Comparison of ENCODE assay signal across 11 mouse cellular contexts in the genomic region with DNA sequence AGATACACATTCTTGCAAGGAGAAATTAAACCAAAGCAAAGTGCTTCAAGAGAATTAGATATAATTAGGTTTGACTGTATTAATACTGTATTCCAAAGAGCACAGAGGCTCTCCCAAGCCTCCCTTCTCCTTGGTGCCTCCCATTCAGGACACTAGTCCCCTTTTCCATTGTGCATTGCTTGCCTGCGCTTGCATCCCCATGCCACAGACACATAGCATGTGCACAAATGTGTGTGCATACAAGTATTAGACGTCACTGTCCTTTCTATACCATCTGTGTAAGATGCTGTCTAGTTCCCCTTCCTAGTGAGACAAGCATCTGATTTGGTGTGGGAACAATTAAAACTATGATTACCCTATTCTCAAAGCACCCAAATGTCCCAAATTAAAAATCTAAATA. TPM values are rescaled to one million over a fixed set of nuclear protein-coding genes. Genes with fewer than 3 reads are reported as not detected.
DNase-seq lines count a peak whose midpoint lies in the region; ATAC-seq and TF ChIP-seq lines count a peak whose summit lies in the region.
"Had no signal": no experiment of that assay in that cellular context is flagged by ENCODE, and none has a peak within 500 bp of the region (broad histone marks: within the 10 kb centered on the region; RNA-seq: fewer than 3 reads in every experiment).

No protein-coding gene starts in this region.

- TF ChIP-seq CTCF in lung, embryonic 14.5 days (IDR thresholded peaks at IDR 0.05; ENCODE audit: low read depth) = no peak

- H3K27me3 ChIP-seq in lung, embryonic 14.5 days (ENCODE audit: insufficient read depth, low read length) = no peaks in the 10 kb centered on the region
- H3K27me3 ChIP-seq in forebrain, embryonic 14.5 days (replicated peaks; ENCODE audit: control insufficient read depth, insufficient read depth, low read length) = no peaks in the 10 kb centered on the region
- H3K27me3 ChIP-seq in liver, embryonic 15.5 days = no peaks in the 10 kb centered on the region
- H3K27me3 ChIP-seq in stomach, embryonic 16.5 days (ENCODE audit: control insufficient read depth, insufficient read depth, low read length) = no peaks in the 10 kb centered on the region
- H3K27me3 ChIP-seq: embryonic facial prominence, embryonic 15.5 days had no signal

- 67% methylated on average over 2 of the region's 2 CpGs for WGBS in lung, embryonic 14.5 days
- 30% methylated on average over 2 of the region's 2 CpGs for WGBS in forebrain, embryonic 14.5 days
- 49% methylated on average over 2 of the region's 2 CpGs for WGBS in liver, embryonic 15.5 days (ENCODE audit: insufficient replicate concordance)
- WGBS in stomach, embryonic 16.5 days = 72% methylated on average over 2 of the region's 2 CpGs

- no peaks in the 10 kb centered on the region for H3K9me3 ChIP-seq in lung, embryonic 14.5 days (ENCODE audit: low read depth, low read length)
- H3K9me3 ChIP-seq in forebrain, embryonic 14.5 days (replicated peaks; ENCODE audit: control insufficient read depth, low read length) = no peaks in the 10 kb centered on the region
- no peaks in the 10 kb centered on the region for H3K9me3 ChIP-seq in liver, embryonic 15.5 days (replicated peaks)
- H3K9me3 ChIP-seq in stomach, embryonic 16.5 days (replicated peaks; ENCODE audit: control insufficient read depth, low read length) = no peaks in the 10 kb centered on the region
- H3K9me3 ChIP-seq: embryonic facial prominence, embryonic 15.5 days had no signal

- DNase-seq in lung, embryonic 14.5 days = no peak
- DNase-seq in lung, postnatal 10 days = no peak
- peak; percentile 49 for DNase-seq in forebrain, embryonic 14.5 days (ENCODE audit: low spot score)
- DNase-seq in MN1 (ENCODE audit: low spot score) = no peak
- no peak for DNase-seq in cerebellum, adult 18-20 months
- no peak for DNase-seq in adrenal gland, postnatal 25 days
- DNase-seq: lung, postnatal 36 days; thymus, adult 18-20 months had no signal

- H3K4me3 ChIP-seq in lung, embryonic 14.5 days (ENCODE audit: low read depth, low read length) = peak overlapping the region; percentile 83; the same call in 1 of the 2 replicates
- peak overlapping the region; percentile 84 for H3K4me3 ChIP-seq in forebrain, embryonic 14.5 days (ENCODE audit: low read depth, low read length)
- peak overlapping the region; percentile 100 for H3K4me3 ChIP-seq in liver, embryonic 15.5 days (replicated peaks)
- peak overlapping the region; percentile 13; the same call in 1 of the 2 replicates for H3K4me3 ChIP-seq in stomach, embryonic 16.5 days (replicated peaks; ENCODE audit: low read length)

- ATAC-seq in lung, embryonic 14.5 days (ENCODE audit: insufficient read depth) = no peak
- no peak for ATAC-seq in forebrain, embryonic 14.5 days
- no peak for ATAC-seq in liver, embryonic 15.5 days (ENCODE audit: insufficient read depth)
- no peak for ATAC-seq in stomach, embryonic 16.5 days (ENCODE audit: insufficient read depth, low FRiP score)

- no peaks in the 10 kb centered on the region for H3K4me1 ChIP-seq in lung, embryonic 14.5 days (ENCODE audit: insufficient read depth)
- H3K4me1 ChIP-seq in forebrain, embryonic 14.5 days (ENCODE audit: control insufficient read depth, insufficient read depth, low read length) = peaks cover 24% of the 10 kb centered on the region
- H3K4me1 ChIP-seq in liver, embryonic 15.5 days (replicated peaks) = peaks cover 62% of the 10 kb centered on the region
- H3K4me1 ChIP-seq in stomach, embryonic 16.5 days (ENCODE audit: control insufficient read depth, insufficient read depth, low read length) = peaks cover 16% of the 10 kb centered on the region; the same call in 1 of the 2 replicates

- no peak overlapping the region for H3K9ac ChIP-seq in lung, embryonic 14.5 days
- H3K9ac ChIP-seq in forebrain, embryonic 14.5 days (ENCODE audit: low read length) = peak overlapping the region; percentile 95
- H3K9ac ChIP-seq in liver, embryonic 15.5 days = peak overlapping the region; percentile 100
- no peak overlapping the region for H3K9ac ChIP-seq in stomach, embryonic 16.5 days (ENCODE audit: low read length)
- H3K9ac ChIP-seq: embryonic facial prominence, embryonic 15.5 days had no signal

- H3K27ac ChIP-seq in lung, embryonic 14.5 days (ENCODE audit: low read depth) = no peak overlapping the region
- peak overlapping the region; percentile 98 for H3K27ac ChIP-seq in forebrain, embryonic 14.5 days (ENCODE audit: low read depth, low read length)
- H3K27ac ChIP-seq in liver, embryonic 15.5 days (replicated peaks) = peak overlapping the region; percentile 98
- H3K27ac ChIP-seq in stomach, embryonic 16.5 days (ENCODE audit: low read length) = no peak overlapping the region
- H3K27ac ChIP-seq: embryonic facial prominence, embryonic 15.5 days had no signal

- H3K36me3 ChIP-seq in lung, embryonic 14.5 days (ENCODE audit: insufficient read depth) = no peaks in the 10 kb centered on the region
- no peaks in the 10 kb centered on the region for H3K36me3 ChIP-seq in forebrain, embryonic 14.5 days (ENCODE audit: control insufficient read depth, insufficient read depth, low read length)
- peaks cover 17% of the 10 kb centered on the region for H3K36me3 ChIP-seq in liver, embryonic 15.5 days (replicated peaks)
- no peaks in the 10 kb centered on the region for H3K36me3 ChIP-seq in stomach, embryonic 16.5 days (ENCODE audit: control insufficient read depth, insufficient read depth, low read length)
- H3K36me3 ChIP-seq: embryonic facial prominence, embryonic 15.5 days had no signal

- peak overlapping the region; percentile 77 for H3K4me2 ChIP-seq in lung, embryonic 14.5 days
- H3K4me2 ChIP-seq in forebrain, embryonic 14.5 days (ENCODE audit: low read length) = peak overlapping the region; percentile 66
- H3K4me2 ChIP-seq in liver, embryonic 15.5 days = peak overlapping the region; percentile 84
- H3K4me2 ChIP-seq in stomach, embryonic 16.5 days (ENCODE audit: low read depth, low read length) = peak overlapping the region; percentile 13; the same call in 1 of the 2 replicates

RNA-seq across cellular contexts. Expression of gene Prkar2b, which starts 2.0 kb away (rescaled TPM):
- polyA plus RNA-seq in lung, embryonic 14.5 days (2014; fragmentation: Nextera tagmentation; extraction: Ambion mirVana) = 31.6 and 31.9 TPM in 2 replicates
- 114 and 139 TPM in 2 replicates for polyA plus RNA-seq in forebrain, embryonic 14.5 days (2014; fragmentation: Nextera tagmentation; extraction: Ambion mirVana)
- 66.8 and 70.4 TPM in 2 replicates for polyA plus RNA-seq in liver, embryonic 15.5 days (2015; fragmentation: Nextera tagmentation; extraction: Ambion mirVana)
- 19.5 and 22.6 TPM in 2 replicates for polyA plus RNA-seq in stomach, embryonic 16.5 days (2015; fragmentation: Nextera tagmentation; extraction: Ambion mirVana)
- 295 and 386 TPM in 2 replicates for total RNA-seq in adrenal gland, postnatal 25 days (2021)

Comparison
In these comparisons a context has a peak if more than half of its experiments do, and no peak if none do; other contexts are left out.
1. H3K27ac ChIP-seq: peak in forebrain, embryonic 14.5 days (single experiment) and liver, embryonic 15.5 days (single experiment); none in lung, embryonic 14.5 days (single experiment) and stomach, embryonic 16.5 days (single experiment).
2. H3K4me2 ChIP-seq: peak in every context shown above with its lines; median percentile 84 in liver, embryonic 15.5 days; 77 in lung, embryonic 14.5 days; 66 in forebrain, embryonic 14.5 days; 13 in stomach, embryonic 16.5 days.
3. H3K4me3 ChIP-seq: peak in every context shown above with its lines; median percentile 100 in liver, embryonic 15.5 days; 84 in forebrain, embryonic 14.5 days; 83 in lung, embryonic 14.5 days; 13 in stomach, embryonic 16.5 days.
4. H3K9ac ChIP-seq: peak in forebrain, embryonic 14.5 days (single experiment) and liver, embryonic 15.5 days (single experiment); none in lung, embryonic 14.5 days (single experiment) and stomach, embryonic 16.5 days (single experiment).